Mouse (Mus musculus) lung, postnatal 14 days (tissue): ENCODE measurements around the gene Msx2.
A peak's percentile ranks its signal among the peaks of the same experiment; 100 is the strongest.

Source experiments
- DNase-seq: peaks from one replicate; pipeline ENCODE4 v3.0.0; 2021

Msx2 gene

GRCm38 (mm10) chr13:53464441-53465001 lies 8.4 kb downstream of the Msx2 start:
- DNase-seq: no peak

- no peak for DNase-seq
Measured at GRCm38 (mm10) chr13:53463946-53464345, 8.9 kb downstream of the Msx2 start.

GRCm38 (mm10) chr13:53463037-53463436 lies 9.8 kb downstream of the Msx2 start:
- no peak for DNase-seq

GRCm38 (mm10) chr13:53462649-53462970 lies 10.3 kb downstream of the Msx2 start:
- DNase-seq: no peak

- peak; percentile 15 for DNase-seq
Measured at GRCm38 (mm10) chr13:53461855-53462648, 10.8 kb downstream of the Msx2 start.

- DNase-seq: no peak
Measured at GRCm38 (mm10) chr13:53461346-53461745, 11.5 kb downstream of the Msx2 start.

- no peak for DNase-seq
Measured at GRCm38 (mm10) chr13:53458766-53459165, 14.1 kb downstream of the Msx2 start.

GRCm38 (mm10) chr13:53454794-53455672 lies 17.8 kb downstream of the Msx2 start:
- DNase-seq: no peak

- DNase-seq: no peak
Measured at GRCm38 (mm10) chr13:53453927-53454326, 18.9 kb downstream of the Msx2 start.

GRCm38 (mm10) chr13:53447609-53448008 lies 25.3 kb downstream of the Msx2 start:
- DNase-seq: peak; percentile 30

- peak; percentile 50 for DNase-seq
Measured at GRCm38 (mm10) chr13:53443602-53444001, 29.3 kb downstream of the Msx2 start.

GRCm38 (mm10) chr13:53442168-53442980 lies 30.5 kb downstream of the Msx2 start:
- DNase-seq: no peak

- DNase-seq: no peak
Measured at GRCm38 (mm10) chr13:53441307-53442028, 31.4 kb downstream of the Msx2 start.

GRCm38 (mm10) chr13:53439957-53440356 lies 32.9 kb downstream of the Msx2 start:
- DNase-seq: no peak

GRCm38 (mm10) chr13:53426507-53426906 lies 46.4 kb downstream of the Msx2 start:
- peak; percentile 90 for DNase-seq

GRCm38 (mm10) chr13:53421189-53421588 lies 51.7 kb downstream of the Msx2 start:
- no peak for DNase-seq

GRCm38 (mm10) chr13:53420741-53421140 lies 52.1 kb downstream of the Msx2 start:
- DNase-seq: no peak

- no peak for DNase-seq
Measured at GRCm38 (mm10) chr13:53419681-53420080, 53.2 kb downstream of the Msx2 start.

GRCm38 (mm10) chr13:53417701-53418100 lies 55.2 kb downstream of the Msx2 start:
- DNase-seq: no peak
